Mouse (Mus musculus): ENCODE measurements around the gene Mark3.

GRCm38 (mm10) chr12:111704609-111705008 is 130.3 kb downstream of the Mark3 start:
- TF ChIP-seq CTCF (IDR thresholded peaks at IDR 0.05; ENCODE audit: control insufficient read depth, insufficient read depth, low read length) (no peak), POLR2A (IDR thresholded peaks at IDR 0.05; ENCODE audit: borderline replicate concordance, control insufficient read depth, low read depth, low read length) (no peak)
